Mouse (Mus musculus): ENCODE results near the gene Pde5a. TPM values are rescaled to one million over a fixed set of nuclear protein-coding genes. Genes with fewer than 3 reads are reported as not detected.
A peak's percentile ranks its signal among the peaks of the same experiment; 100 is the strongest.

Gene Pde5a
- polyA plus RNA-seq (2015; fragmentation: Nextera tagmentation; extraction: Ambion mirVana): 3.3 and 3.7 TPM in 2 replicates

DNA sequence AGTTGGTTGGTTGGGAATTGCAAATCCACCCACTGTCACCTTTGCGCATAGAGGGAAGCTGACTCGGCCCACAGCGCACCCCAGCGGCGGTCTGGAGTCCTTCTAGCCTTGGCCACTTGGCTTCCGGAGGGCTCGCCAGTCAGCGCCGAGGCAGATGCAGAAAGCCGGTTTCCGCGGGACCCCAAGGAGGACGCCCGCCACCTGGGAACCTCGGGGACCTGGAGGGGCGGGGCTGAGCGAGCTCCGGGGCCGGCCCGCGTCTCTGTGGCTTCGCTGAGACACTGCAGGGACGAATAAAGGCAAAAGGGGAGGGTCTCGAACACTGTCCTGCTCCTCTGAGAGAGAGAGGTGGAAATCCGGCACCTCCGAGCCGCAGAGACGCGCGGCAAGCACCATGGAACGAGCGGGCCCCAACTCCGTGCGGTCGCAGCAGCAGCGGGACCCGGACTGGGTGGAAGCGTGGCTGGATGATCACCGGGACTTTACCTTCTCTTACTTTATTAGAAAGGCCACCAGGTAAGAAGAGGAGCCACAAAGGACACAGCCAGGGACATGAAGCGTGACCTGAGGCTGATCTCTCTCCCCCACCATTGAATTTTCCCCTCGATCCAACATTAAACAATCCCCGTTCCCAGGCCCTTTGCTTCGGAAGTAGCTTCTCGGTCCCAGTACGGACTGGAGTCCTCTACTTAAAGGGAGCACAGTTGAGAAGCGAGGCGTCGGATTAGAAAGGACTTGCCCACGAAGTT lies at the start of gene Pde5a:
Gene Pde5a, plus strand, starts transcription at position 96 of the 749 bp plus-strand sequence.
- Histone ChIP-seq H3K9me3 (no peaks in the 10 kb centered on the region), H3K27ac (peak within 1 kb of the TSS; percentile 90), H3K9ac (peak within 1 kb of the TSS; percentile 87), H3K4me3 (peak within 1 kb of the TSS; percentile 76), H3K4me2 (replicated peaks) (peak within 1 kb of the TSS; percentile 83), H3K4me1 (peaks cover 11% of the 10 kb centered on the region), H3K36me3 (no peaks in the 10 kb centered on the region), H3K27me3 (no peaks in the 10 kb centered on the region)
- WGBS: under 1% methylated on average over 49 of the region's 49 CpGs
- peak; percentile 61; the same call in 1 of the 2 replicates for ATAC-seq (ENCODE audit: low FRiP score, low read depth)

- H3K4me1 ChIP-seq: no peaks in the 10 kb centered on the region
- H3K36me3 ChIP-seq: no peaks in the 10 kb centered on the region
- 87% methylated on average over 3 of the region's 3 CpGs for WGBS
- H3K9ac ChIP-seq: no peak overlapping the region
- no peak overlapping the region for H3K4me2 ChIP-seq (replicated peaks)
- peaks cover 4% of the 10 kb centered on the region; the same call in 1 of the 2 replicates for H3K9me3 ChIP-seq
- no peak for ATAC-seq (ENCODE audit: low FRiP score, low read depth)
- no peaks in the 10 kb centered on the region for H3K27me3 ChIP-seq
- H3K27ac ChIP-seq: no peak overlapping the region
- H3K4me3 ChIP-seq: no peak overlapping the region
Observed at GRCm38 (mm10) chr3:122680851-122681250, 47.9 kb upstream of the Pde5a start.

GRCm38 (mm10) chr3:122682352-122682751 lies 46.4 kb upstream of the Pde5a start:
- 79% methylated on average over 4 of the region's 4 CpGs for WGBS
- H3K4me2 ChIP-seq (replicated peaks): no peak overlapping the region
- ATAC-seq (ENCODE audit: low FRiP score, low read depth): no peak

GRCm38 (mm10) chr3:122684832-122685231 lies 43.9 kb upstream of the Pde5a start:
- Histone ChIP-seq H3K9me3 (no peaks in the 10 kb centered on the region), H3K4me2 (replicated peaks) (no peak overlapping the region), H3K9ac (no peak overlapping the region), H3K27ac (no peak overlapping the region), H3K4me3 (no peak overlapping the region), H3K4me1 (no peaks in the 10 kb centered on the region), H3K27me3 (no peaks in the 10 kb centered on the region), H3K36me3 (no peaks in the 10 kb centered on the region)
- WGBS: 65% methylated on average over 7 of the region's 7 CpGs
- no peak for ATAC-seq (ENCODE audit: low FRiP score, low read depth)

More at GRCm38 (mm10) chr3:122682352-122682751, 46.4 kb upstream of the Pde5a start:
- Histone ChIP-seq H3K9me3 (peaks cover 4% of the 10 kb centered on the region; the same call in 1 of the 2 replicates), H3K27ac (no peak overlapping the region), H3K36me3 (no peaks in the 10 kb centered on the region), H3K4me3 (no peak overlapping the region), H3K27me3 (no peaks in the 10 kb centered on the region), H3K9ac (no peak overlapping the region), H3K4me1 (no peaks in the 10 kb centered on the region)

DNA sequence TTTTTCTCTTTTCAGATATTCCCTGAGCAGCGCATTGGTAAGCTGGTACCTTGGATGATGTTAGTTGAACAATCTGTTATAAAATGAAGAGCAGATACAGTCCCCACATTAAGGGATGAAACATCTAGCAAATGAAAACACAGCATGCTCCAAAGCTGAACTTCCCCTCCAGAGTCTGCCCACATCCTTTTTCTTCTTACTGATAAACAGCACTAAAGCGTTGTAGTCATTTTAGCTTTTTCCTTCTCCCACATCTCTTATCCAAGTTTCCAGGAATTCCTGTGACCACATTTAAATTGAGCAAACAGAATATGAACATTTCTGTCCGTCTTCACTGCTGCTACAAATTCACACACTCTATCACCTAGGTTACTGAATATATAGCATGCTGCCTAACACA lies 35.7 kb upstream of the Pde5a start:
- H3K4me2 ChIP-seq (replicated peaks): no peak overlapping the region
- ATAC-seq (ENCODE audit: low FRiP score, low read depth): no peak
- H3K4me3 ChIP-seq: no peak overlapping the region
- H3K4me1 ChIP-seq: no peaks in the 10 kb centered on the region
- H3K9me3 ChIP-seq: no peaks in the 10 kb centered on the region
- no peak overlapping the region for H3K9ac ChIP-seq
- H3K36me3 ChIP-seq: no peaks in the 10 kb centered on the region
- H3K27me3 ChIP-seq: no peaks in the 10 kb centered on the region
- no peak overlapping the region for H3K27ac ChIP-seq
- WGBS: 87% methylated on average over 3 of the region's 3 CpGs

GRCm38 (mm10) chr3:122695870-122696269 lies 32.9 kb upstream of the Pde5a start:
- H3K9ac ChIP-seq: no peak overlapping the region
- 80% methylated on average over 3 of the region's 3 CpGs for WGBS
- no peaks in the 10 kb centered on the region for H3K36me3 ChIP-seq
- ATAC-seq (ENCODE audit: low FRiP score, low read depth): no peak
- H3K27ac ChIP-seq: no peak overlapping the region
- no peak overlapping the region for H3K4me2 ChIP-seq (replicated peaks)
- H3K9me3 ChIP-seq: no peaks in the 10 kb centered on the region
- H3K4me3 ChIP-seq: no peak overlapping the region
- H3K4me1 ChIP-seq: no peaks in the 10 kb centered on the region
- no peaks in the 10 kb centered on the region for H3K27me3 ChIP-seq

DNA sequence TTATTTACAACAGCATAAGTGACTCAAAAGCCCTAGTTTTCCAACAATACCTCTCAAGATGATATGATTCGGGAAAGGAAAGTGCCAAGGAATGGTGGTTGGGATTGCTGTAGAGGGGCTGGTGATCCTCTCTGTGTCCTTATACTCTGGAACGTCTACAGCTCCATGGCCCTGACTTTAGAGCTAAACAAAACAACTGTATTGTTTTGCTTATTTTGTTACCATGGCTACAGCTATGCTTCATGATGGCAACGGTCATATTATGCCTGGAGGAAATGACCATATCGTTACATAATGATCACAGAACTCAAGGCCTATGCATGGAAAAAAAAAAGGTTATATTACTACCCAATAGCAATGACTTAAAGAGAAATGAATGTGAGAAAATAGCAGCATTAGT lies 32.1 kb upstream of the Pde5a start:
- no peaks in the 10 kb centered on the region for H3K9me3 ChIP-seq
- ATAC-seq (ENCODE audit: low FRiP score, low read depth): no peak
- no peak overlapping the region for H3K4me3 ChIP-seq
- no peaks in the 10 kb centered on the region for H3K36me3 ChIP-seq
- no peak overlapping the region for H3K9ac ChIP-seq
- H3K4me1 ChIP-seq: no peaks in the 10 kb centered on the region
- H3K27ac ChIP-seq: no peak overlapping the region
- no peaks in the 10 kb centered on the region for H3K27me3 ChIP-seq
- H3K4me2 ChIP-seq (replicated peaks): no peak overlapping the region
- WGBS: 80% methylated on average over 4 of the region's 4 CpGs

GRCm38 (mm10) chr3:122704209-122704608 lies 24.5 kb upstream of the Pde5a start:
- Histone ChIP-seq H3K9me3 (no peaks in the 10 kb centered on the region), H3K27ac (no peak overlapping the region), H3K27me3 (no peaks in the 10 kb centered on the region), H3K4me3 (no peak overlapping the region), H3K9ac (no peak overlapping the region), H3K36me3 (no peaks in the 10 kb centered on the region), H3K4me2 (replicated peaks) (no peak overlapping the region), H3K4me1 (no peaks in the 10 kb centered on the region)
- no peak for ATAC-seq (ENCODE audit: low FRiP score, low read depth)
- 64% methylated on average over 6 of the region's 6 CpGs for WGBS

- Histone ChIP-seq H3K9me3 (no peaks in the 10 kb centered on the region), H3K9ac (no peak overlapping the region), H3K36me3 (no peaks in the 10 kb centered on the region), H3K4me1 (no peaks in the 10 kb centered on the region), H3K4me2 (replicated peaks) (no peak overlapping the region), H3K27ac (no peak overlapping the region), H3K27me3 (no peaks in the 10 kb centered on the region), H3K4me3 (no peak overlapping the region)
- ATAC-seq (ENCODE audit: low FRiP score, low read depth): no peak
- 91% methylated on average over 7 of the region's 7 CpGs for WGBS
Observed at GRCm38 (mm10) chr3:122705246-122705645, 23.5 kb upstream of the Pde5a start.

- H3K9me3 ChIP-seq: no peaks in the 10 kb centered on the region
- 86% methylated on average over 6 of the region's 6 CpGs for WGBS
Observed at GRCm38 (mm10) chr3:122708485-122708884, 20.3 kb upstream of the Pde5a start.

DNA sequence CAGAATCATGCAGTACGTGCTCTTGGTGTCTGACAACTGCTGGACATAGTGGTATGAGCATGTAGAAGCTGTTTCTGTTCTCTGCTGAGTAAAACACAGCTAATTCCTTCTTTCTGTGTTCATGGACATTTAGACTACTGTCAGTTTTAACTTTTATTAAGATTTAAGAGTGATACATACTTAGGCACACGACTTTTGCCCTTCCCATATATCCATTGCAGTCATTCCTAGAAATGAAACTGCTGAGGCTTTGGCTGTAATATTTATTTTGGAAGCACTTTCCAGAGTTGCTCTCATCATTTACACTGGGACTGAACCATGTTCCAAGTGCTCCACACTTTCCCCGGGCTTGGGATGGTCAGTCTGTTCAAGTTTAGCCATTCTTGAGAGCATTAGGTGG lies 18.6 kb upstream of the Pde5a start:
- Histone ChIP-seq H3K36me3 (no peaks in the 10 kb centered on the region), H3K4me3 (no peak overlapping the region), H3K9me3 (no peaks in the 10 kb centered on the region), H3K27ac (no peak overlapping the region), H3K4me1 (no peaks in the 10 kb centered on the region), H3K27me3 (no peaks in the 10 kb centered on the region), H3K4me2 (replicated peaks) (no peak overlapping the region), H3K9ac (no peak overlapping the region)
- no peak for ATAC-seq (ENCODE audit: low FRiP score, low read depth)
- WGBS: 85% methylated on average over 3 of the region's 3 CpGs

More at GRCm38 (mm10) chr3:122708485-122708884, 20.3 kb upstream of the Pde5a start:
- Histone ChIP-seq H3K9ac (no peak overlapping the region), H3K4me1 (no peaks in the 10 kb centered on the region), H3K4me2 (replicated peaks) (no peak overlapping the region), H3K4me3 (no peak overlapping the region), H3K27me3 (no peaks in the 10 kb centered on the region), H3K36me3 (no peaks in the 10 kb centered on the region), H3K27ac (no peak overlapping the region)
- no peak for ATAC-seq (ENCODE audit: low FRiP score, low read depth)

DNA sequence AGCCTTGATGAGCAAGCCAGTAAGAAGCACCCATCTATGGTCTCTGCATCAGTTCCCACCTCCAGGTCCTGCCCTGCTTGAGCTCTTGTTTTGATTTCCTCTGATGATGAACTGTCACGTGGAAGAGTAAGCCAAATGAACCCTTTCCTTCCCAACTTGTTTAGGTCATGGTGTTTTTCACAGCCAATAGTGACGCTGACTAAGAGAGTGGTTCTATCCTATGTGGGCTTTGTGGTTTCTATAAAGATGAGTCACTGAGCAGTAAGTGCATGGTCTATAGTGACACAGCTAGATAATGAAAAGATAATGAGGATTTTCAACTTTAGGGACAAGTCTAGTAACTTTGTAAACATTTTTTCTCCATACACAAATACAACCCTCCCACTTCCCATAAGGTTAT lies 10.1 kb upstream of the Pde5a start:
- WGBS: 90% methylated on average over 2 of the region's 2 CpGs
- H3K27ac ChIP-seq: no peak overlapping the region
- no peak overlapping the region for H3K4me3 ChIP-seq
- no peaks in the 10 kb centered on the region for H3K27me3 ChIP-seq
- no peaks in the 10 kb centered on the region for H3K9me3 ChIP-seq
- no peaks in the 10 kb centered on the region for H3K4me1 ChIP-seq
- no peak for ATAC-seq (ENCODE audit: low FRiP score, low read depth)
- H3K36me3 ChIP-seq: no peaks in the 10 kb centered on the region
- H3K9ac ChIP-seq: no peak overlapping the region
- H3K4me2 ChIP-seq (replicated peaks): no peak overlapping the region

GRCm38 (mm10) chr3:122721522-122721921 lies 7.2 kb upstream of the Pde5a start:
- no peak for ATAC-seq (ENCODE audit: low FRiP score, low read depth)

More at GRCm38 (mm10) chr3:122721522-122721921, 7.2 kb upstream of the Pde5a start:
- H3K36me3 ChIP-seq: no peaks in the 10 kb centered on the region
- WGBS: 67% methylated on average over 9 of the region's 9 CpGs
- H3K9me3 ChIP-seq: no peaks in the 10 kb centered on the region
- no peak overlapping the region for H3K4me2 ChIP-seq (replicated peaks)
- H3K27ac ChIP-seq: no peak overlapping the region
- H3K4me3 ChIP-seq: no peak overlapping the region
- no peaks in the 10 kb centered on the region for H3K4me1 ChIP-seq
- no peak overlapping the region for H3K9ac ChIP-seq
- no peaks in the 10 kb centered on the region for H3K27me3 ChIP-seq
